Mouse (Mus musculus) adrenal gland, postnatal 25 days (tissue): ENCODE measurements around the gene Mtus2. TPM values are rescaled to one million over a fixed set of nuclear protein-coding genes. Genes with fewer than 3 reads are reported as not detected.

Source experiments
- DNase-seq: peaks from one replicate; pipeline ENCODE4 v3.0.0; 2021; ENCODE audit warnings: mixed read lengths
- total RNA-seq: library from RNA; stranded (reverse); gene quantifications from 2 replicates; pipeline ENCODE4 v1.2.3, GENCODE M21; 2021

Mtus2 gene
- total RNA-seq, 1 experiment from 2014 or later = 4.7 TPM

DNA sequence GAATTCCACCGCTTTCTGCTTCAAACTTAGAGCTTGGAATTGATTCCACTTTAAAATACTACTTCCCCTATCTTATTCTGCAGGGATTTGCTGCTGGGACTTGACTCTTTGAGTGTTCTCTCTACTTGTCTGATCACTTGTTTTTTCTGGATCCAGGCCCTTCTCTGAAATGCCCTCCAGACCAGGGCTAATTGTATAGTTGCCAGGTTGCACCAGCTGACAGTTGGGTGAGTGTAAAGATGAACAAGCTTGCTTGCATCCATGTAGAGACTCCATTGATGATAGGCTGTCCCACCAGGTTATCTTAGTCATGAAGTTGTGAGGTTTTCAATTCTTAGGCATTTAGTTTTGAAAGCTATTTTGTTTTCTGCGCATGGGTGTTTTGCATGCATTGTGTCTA is 92.2 kb downstream of the Mtus2 start:
- no peak for DNase-seq

DNA sequence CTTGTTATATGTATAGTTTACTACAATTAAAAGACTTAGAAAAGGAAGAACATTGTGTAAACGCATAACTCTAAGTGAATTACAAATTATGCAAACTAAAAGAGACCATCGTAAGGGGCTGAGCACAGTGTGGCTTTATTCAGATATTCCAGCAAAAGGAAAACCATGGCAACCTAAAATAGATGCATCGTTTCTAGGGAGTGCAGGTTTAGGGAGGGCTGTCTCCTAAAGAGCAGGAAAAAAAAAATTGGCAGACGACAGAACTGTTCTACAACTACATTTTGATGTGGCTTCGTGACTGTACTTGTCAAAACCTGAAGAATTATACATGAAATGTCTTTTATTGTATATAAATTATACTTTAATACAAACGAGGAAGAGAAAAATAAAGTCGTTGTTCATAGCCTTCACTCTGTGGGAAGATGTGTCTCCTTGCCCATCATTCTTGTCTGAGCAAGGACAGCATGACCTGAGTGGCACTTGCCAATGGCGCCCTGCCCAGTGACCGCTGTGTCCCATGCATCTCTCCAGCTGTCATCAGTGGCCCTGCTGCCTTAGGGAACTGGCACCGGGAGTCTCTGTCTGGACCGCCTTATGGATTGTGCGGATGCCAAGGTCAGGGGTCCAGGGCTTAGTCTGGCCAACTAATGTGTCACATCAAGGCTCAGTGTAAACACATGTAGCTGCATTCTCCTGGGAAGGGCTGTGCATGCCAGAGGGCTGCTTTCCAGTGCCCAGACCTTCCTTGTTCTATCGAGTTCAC is 95.9 kb downstream of the Mtus2 start:
- DNase-seq = peak; percentile 77

DNA sequence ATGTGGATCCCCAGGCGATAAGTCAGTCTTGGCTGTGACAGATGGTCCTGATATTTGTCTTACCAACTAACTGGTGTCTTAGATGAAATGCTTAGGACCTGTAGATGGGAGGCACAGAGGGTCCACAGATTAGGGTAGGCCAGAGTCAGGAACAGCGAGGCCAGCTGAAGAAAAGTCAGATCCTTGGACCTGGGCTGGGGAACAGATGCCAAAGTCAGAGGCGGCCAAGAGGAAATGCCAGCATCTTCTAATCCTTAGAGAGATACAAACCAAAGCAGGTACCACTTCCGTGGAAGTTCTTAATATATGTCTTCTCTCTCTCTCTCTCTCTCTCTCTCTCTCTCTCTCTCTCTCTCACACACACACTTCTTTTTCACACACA is 96.5 kb downstream of the Mtus2 start:
- DNase-seq = no peak

DNA sequence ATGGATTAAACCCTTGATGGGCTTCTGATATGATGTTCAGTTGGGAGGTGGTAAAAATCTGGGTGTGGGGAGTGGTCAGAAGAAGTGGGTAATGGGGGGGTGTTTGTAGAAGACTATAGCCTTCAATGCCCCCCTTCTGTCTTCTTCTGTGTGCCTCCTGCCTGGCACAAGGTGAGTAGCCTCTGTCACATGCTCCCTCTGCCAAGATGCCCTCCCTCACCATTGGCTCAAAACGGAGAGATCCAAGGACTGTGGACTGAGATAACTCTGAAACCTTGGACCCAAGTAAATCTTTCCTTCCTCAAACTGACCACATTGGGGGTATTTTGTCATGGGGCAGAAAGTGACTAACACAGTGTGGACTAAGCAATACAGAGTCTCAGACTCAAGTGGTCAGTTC is 99.7 kb downstream of the Mtus2 start:
- no peak for DNase-seq

DNA sequence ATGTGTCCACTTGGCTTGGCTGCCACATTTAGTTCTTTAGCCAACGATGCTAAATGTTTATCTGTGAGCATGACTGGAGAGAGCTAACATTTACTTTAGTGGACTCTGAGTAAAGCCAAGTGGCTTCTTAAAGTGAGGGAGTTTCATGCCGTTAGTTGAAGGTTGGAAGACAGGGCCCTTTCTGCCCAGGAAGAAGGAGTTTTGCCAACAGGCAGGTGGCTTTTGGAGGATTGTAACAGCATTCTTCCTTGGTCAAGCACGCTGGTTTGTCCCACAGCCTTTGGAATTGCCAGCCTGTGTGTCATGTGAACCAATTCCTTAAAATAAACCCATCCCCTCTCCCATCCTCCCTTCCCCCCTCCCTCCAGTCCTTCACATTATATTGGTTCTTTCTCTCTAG is 100.3 kb downstream of the Mtus2 start:
- no peak for DNase-seq

DNA sequence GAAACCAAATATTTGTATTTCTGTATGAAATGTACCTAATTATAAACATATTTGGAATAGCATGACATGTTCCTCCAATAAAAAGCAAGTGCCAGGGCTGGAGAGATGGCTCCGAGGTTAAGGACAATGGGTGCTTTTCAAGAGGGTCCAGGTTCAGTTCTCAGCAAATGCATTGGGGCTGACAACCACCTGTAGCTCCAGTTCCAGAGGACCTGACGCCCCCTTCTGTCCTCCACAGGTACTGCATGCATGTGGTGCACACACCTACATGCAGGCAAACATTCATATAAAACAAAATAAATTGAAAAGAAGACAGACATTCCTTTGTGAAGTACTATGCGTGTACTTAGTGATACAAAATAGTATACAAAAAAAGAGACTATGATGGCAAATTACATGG is 102.2 kb downstream of the Mtus2 start:
- no peak for DNase-seq

DNA sequence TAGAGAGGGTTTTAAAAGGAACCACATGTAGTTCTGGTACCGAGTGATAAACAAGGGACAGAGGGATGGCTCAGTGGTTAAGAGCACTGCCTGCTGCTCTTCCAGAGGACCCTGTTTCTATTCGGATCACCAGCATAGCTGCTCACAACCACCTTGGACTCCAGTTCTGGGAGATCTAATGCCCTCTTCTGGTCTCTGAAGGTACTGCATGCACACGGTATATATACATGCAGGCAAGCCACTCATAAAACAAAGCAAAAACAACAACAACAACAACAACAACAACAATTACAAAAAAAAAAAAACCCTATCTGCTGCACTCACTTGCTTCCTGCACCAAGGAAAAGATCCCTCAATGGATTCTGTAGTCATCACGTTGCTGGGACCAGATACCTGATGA is 104.7 kb downstream of the Mtus2 start:
- DNase-seq = no peak

DNA sequence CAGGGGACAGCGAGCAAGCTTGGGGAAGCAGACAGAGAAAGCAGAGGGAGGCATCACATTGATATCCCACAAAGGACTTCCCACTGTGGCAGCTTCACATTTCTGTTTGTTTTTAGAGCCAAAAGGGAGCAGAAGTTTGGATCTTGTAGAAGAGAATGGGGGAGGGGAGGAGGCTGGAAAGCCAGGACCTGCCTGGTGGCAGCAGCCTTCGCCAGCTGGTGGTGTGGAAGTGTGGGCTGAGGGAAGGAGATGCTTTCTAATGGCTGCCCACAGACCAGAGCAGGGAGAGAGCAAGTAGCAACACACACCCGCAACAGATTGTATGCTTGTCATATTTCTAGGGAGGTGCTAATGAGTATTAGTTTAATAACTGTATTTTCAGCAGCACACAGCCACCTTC is 106.6 kb downstream of the Mtus2 start:
- DNase-seq = no peak

DNA sequence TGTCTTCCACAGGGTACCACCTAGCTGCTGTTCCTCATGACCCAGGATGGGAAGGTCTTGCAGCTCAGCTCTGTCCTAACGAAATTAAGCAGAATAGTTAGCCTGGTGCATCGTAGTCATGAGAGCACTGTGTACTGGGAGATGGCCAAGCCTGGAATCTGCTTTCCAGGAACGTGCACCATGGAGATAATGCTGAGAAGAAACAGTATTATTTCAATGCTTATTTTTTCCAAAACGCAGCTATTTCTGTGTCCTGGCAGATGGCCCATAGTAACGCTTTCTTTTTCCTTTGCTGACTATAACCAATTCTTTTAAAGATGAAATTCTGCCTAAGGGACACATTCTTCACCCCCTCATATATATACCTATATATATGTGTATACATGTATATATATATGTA is 108.1 kb downstream of the Mtus2 start:
- no peak for DNase-seq

DNA sequence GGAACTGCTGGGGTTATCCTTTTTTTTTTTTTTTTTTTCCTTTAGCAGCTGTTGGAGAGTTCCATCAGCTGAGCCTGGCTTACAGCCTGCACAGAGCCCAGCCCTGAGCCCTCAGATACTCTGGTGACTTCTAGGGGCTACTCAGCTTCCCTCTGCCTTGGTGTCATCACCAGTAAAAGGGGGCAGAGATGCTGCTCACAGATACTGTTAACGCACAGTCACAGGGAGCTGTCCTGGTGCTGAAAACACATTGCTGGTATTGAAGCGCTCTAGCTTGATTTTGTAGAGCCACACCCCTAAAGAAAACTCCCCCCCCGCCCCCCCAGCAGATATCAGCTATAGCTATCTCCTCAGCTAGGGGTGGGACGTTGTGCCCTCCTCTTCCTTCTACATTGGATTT is 112.8 kb downstream of the Mtus2 start:
- peak; percentile 35 for DNase-seq

DNA sequence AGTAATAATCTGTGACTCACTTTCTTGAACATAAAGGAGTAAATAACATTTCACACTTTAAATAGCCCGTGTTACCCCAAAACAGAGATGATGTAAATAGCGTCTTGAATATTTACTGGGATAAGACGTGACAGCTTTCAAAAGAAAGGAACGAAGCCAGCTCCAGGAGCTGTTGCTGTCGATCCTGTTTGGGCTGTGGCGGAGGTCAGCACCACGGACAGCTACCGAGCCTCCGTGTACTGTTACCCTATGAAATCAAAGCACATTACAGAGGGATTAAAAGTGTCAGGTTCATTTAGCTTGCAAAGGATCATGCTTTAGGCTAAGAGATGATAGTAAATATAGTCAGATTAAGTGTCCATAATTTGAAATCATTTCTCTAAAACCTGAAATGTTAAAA is 114.7 kb downstream of the Mtus2 start:
- DNase-seq = peak; percentile 66

DNA sequence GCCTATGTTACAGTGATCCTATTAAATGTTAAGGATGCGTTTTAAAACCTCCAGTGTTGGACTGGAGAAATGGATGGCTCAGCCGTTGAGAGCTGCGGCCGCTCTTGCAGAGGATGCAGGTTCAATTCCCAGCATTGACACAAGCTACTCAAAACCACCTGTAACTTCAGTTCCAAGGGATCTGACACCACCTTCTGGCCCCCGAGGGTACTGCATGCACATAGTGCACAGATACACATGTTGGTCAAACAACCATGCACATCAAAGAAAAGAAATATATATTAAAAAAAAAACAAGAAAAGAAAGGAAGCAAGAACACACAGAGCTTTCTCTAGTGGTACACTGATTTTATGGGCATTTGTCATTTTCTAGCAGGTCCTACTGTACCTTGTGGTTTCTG is 116.3 kb downstream of the Mtus2 start:
- DNase-seq = no peak

DNA sequence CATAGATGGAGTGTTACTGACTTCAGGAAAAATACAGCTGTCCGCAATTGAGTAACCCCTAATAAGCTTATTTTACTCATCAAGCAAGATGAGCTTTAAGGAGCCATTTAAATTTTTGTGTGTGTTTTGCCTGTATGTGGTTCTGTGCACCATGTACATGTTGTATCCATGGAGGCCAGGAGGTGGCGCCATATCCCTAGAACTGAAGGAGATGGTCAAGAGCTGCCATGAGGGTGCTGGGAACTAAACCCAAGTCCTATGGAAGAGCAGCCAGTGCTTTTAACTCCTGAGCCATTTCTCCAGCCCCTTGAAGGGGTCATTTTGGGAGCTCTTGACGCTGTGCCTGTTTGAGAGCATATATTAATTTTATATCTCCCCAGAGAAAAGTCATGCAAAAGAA is 122.6 kb downstream of the Mtus2 start:
- DNase-seq = no peak

DNA sequence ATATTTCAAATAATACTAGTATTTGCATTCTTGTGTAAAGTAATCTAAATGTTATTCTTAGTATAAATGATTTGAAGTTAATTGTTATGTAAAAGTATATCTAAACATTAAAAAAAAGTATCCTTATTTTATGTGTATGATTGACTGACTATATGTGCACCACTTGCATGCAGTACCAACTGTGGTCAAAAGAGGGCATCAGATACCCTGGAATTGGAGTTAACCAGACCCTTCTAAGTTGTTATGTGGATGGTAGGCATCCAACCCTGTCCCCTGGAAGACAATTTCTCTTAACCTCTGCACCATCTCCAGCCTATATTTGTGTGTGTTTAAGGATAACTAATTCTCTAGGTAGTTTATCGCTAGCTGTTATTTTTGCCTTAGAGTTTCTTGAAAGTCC is 126.4 kb downstream of the Mtus2 start:
- DNase-seq = no peak

DNA sequence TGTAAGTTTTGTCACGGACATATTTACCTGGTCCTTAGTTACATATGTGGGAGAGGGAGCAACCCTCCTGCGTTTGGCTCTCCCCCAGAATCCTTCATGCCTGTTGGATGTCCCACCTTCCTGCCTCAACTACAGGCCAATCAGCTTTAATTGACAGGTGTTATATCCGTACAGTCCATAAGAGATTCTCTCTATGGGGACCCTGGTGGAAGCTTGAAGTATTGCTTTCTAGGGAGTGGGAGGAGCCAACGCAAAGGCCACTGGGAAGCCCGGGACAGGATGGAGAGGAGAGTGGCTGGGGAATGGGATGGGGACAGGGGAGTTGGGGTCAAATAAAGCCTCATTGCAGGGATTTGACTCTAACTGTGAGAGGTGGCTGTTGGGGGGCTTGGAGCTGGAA is 127.6 kb downstream of the Mtus2 start:
- no peak for DNase-seq

DNA sequence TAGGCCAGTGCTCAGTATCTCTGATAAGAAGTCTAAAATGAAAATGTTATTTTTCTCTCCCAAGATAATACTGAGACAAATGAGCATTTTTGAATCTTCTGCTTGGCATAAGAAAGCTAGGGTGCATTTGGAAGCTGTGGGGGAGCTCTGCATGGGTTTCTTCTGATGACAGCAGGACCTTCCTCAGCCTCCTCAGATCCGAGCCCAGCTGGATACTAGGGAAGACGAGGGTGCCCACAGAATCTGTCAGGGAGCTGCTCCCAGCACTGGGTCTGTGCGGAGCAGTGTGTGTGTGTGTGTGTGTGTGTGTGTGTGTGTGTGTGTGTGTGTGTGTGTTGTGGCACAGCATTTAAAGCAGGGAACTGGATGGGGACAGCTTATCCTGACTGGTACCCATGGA is 130.7 kb downstream of the Mtus2 start:
- no peak for DNase-seq

DNA sequence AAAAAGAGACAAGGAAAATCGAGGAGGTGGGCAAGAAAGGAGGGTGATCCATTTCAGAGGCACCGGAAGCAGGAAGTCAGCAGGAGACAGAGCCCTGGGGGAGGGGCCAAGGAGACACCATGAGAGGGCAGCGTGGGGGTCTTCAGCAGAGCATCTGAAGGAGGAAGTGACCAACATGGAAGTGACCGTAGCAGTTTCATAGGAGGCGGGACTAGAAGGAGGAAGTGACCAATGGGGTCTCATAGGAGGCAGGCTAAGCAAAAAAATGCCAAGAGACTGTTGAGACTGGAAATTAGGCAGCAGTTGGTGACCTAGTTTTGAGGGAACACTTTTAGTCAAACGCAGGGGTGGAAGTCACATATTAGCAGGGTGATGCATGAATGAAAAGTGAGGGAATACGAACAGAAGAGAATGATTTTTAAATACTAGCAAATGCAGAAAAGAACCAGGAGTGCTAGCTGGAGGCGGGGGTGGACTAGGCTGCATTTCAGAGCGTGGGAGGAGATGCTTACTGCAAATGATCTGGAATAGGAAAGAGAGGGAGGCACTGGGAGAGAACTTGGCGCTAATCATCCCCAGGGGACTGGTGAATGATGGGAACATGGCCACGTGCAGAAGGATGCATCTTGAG is 133.2 kb downstream of the Mtus2 start:
- DNase-seq = no peak

DNA sequence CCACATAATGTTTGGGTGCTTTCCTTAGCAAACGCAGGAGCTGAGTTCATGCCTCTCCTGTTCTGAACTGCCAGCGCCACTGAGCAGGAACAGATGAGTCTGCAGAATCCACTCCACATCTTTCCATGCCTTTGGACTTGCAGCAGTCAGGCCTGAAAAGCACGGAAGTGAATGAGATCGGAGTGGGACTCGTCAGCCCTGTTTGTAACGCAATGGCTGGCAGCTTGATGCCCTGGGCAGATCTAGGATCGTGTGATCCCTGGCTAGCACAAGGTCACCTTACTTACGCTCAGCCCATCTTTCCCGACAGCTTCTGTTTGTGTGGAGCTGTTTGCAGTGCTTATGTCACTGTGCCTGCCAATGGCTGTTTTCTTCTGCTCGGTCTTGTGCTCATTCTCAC is 137.5 kb downstream of the Mtus2 start:
- DNase-seq = no peak

DNA sequence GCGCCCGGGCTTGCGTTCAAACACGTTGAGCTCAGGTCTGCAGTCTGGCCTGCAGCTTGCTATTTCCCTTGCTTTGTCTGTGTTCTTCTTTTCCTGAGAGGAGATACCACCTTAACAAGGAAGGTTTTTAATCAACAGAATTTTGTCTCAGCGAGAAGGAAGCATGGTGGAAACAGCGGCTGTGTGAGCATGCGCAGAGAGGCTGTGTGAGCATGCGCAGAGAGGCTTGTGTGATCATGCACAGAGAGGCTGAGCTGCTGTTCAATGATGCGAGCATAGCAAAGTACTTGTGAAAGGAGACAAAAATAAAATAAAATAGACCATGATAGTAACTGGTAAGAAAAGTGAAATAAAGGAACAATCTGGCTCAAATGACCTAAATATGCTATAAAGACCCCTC is 142.2 kb downstream of the Mtus2 start:
- no peak for DNase-seq

DNA sequence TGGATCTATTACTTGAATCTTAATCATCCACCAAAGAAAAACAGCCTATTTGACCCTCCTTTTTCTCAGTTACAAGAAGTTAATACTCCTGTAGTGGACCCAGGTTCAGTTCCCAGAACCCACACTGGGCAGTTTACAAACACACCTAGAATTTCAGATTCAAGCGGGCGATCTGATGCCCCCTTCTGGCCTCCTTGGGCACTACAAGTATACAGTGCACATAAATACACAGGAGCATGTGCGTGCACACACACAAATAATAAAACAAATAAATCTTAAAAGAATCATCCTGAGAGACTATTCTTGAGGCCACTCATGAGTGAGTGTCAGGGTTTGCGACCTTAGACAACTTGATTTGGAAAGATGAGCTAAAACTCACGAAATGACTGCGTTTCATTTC is 150.2 kb downstream of the Mtus2 start:
- DNase-seq = no peak

DNA sequence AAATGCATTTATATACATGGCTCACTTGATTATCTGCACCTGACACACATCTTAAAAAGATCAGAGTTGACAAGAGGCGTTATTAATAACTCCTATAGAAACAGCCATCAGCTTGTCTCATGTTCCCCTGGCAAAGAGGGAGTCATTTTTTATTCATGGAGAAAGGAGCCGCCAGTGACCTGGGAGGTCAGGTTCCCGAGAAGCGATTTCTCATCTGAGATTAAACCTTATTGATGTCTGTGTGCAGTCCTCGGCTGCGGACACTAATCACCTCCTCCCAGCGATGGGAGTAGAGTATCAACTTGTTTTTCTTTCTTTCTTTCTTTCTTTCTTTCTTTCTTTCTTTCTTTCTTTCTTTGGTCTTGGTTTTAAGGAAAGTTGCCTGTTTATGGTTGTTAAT is 150.8 kb downstream of the Mtus2 start:
- DNase-seq = no peak

DNA sequence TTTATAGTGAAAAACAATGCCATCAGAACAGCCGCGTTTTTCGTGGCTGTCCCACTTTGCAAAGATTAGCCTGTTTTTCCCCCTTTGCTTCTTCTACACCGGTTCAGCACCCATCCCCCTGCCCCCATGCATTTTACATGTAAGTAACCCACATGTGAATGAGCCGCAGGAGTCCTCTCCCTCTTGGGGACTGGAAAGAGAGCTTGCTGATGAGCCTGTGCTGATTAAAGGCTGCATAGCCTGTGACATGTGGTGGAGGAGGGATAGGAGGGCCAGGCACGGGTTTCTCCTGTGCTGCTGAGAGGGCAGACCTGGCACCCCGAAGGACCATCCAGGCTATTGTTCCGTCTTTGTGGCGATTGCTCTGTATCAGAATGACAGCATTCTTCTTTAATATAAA is 151.2 kb downstream of the Mtus2 start:
- DNase-seq = no peak

DNA sequence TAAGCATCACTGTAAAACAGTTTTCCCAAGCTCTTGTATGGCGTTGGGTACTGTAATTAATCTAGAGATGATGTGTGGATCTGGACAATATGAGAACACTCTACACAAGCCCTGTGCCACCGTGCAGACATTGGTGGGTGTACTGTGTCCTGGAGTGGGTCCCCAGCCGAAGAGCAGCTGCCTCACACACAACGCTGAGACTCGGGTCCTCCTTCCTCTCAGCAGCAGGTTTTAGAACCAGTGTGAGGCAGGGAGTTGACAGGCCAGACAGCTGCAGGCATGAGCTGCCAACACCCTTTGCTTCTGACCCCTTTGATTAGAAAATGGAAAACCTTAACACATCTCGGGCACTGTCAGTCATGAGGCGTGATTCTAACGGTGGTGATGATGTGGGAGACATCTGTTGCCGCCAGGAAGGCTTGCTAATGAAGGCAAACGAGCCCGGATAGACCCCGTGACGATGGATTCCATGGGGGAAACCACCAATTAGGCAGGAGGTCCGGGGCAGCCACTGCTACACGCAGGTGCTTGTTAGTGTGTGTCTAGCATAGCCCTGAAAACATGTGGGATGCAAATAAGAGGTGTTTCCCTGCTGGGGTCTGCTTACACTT is 158.2 kb downstream of the Mtus2 start:
- DNase-seq = no peak

DNA sequence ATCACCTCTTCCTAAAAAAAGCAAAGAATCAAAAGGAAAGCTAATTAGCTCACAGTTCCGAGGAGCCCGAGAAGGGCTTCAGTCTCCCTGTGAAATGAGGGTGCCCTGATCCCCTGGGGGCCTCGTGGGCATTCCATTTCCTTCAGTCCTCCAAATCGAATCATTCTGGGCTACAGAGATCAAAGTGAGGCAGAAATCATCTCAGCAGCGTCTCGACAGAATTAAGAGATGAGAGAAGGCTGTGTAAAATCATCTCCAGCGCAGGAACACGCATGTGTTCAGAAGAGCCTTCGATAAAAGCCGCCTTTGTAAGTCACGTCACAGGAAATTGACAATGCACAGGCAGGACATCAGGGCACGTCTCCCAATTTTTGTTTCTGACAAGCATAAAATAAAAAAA is 167.2 kb downstream of the Mtus2 start:
- DNase-seq = no peak
